Mouse (Mus musculus): ENCODE results near the gene Ano10.

DNA sequence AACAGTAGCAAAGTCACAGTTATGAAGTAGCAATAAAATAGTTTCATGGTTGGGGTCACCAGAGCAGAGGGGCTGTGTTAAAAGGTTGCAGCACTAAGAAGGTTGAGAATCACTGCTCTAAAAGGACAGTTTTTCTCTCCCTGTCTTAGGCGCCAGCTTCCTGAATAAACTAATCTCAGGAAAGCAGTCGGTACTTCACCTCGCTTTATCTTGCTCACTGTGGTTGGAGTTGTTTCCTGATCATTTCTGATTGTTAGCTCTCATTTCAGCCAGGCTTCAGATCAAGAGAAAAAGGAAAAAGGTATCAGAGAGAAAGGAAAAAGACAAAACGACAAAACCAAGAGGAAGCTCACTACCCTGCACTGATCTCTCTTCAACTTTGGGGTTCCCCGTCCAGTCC is 1.9 kb upstream of the Ano10 start:
- TF ChIP-seq CTCF (IDR thresholded peaks at IDR 0.05; ENCODE audit: insufficient read depth, low read depth, low read length) = no peak
- no peak for TF ChIP-seq POLR2A (IDR thresholded peaks at IDR 0.05; ENCODE audit: insufficient read depth, low read depth, low read length)

All from olfactory bulb, adult 2 months (tissue).